Mouse (Mus musculus) urinary bladder, adult 2 months (tissue): ENCODE measurements around the gene Setd4. TPM values are rescaled to one million over a fixed set of nuclear protein-coding genes. Genes with fewer than 3 reads are reported as not detected.
"Not testable (repeated sequence)": the region's sequence is repeated elsewhere in the genome, so short reads cannot be mapped to it uniquely, and the experiment has no call there.

Experiments
- DNase-seq: peaks from one replicate; pipeline ENCODE4 v3.0.0; 2022; ENCODE audit warnings: low spot score
- polyA plus RNA-seq: library from polyadenylated mRNA; depleted of rRNA; stranded (reverse); fragments of >200 nt; gene quantifications from 2 replicates; pipeline ENCODE4 v1.2.3, GENCODE M21; 2012; rRNA removed

Gene Setd4
- polyA plus RNA-seq = 10.3 and 12.7 TPM in 2 replicates

DNA sequence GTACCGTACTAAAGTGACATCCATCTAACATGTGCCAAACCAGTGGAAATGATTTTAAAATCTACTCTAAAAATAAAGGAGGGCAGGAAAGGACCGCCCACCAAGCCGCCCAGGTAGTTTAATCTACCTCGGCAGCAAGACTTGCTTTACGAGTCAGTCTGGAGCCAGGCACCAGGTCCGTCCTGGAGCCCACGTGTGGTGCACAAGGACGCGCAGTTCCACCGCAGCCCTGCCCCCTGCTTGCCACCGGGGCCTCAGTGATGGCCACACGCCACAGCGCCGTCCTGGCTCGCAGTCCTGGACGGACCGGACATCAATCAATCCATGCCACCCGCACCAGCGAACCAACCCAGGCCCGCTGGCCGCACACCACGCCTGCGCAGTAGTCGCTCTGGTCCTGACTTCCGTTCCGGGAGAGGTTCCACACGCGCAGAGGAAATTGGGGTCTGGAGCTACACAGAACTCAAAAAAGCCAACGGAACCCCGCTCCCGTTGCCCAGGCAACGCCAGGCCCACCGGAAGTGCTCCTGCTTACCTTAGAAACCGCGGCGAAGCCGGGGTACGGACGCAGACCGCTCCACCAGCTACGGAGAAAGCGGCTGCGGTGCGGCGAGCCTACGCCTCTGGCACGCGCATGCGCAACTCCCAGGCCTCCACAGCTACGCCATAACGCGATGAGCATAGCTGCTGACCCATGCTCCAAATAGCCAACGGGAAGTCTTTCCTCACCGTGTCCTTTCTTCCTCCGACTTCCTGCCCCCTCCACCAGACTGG lies at the start of gene Setd4:
Gene Setd4, minus strand, starts transcription at position 625 of the 774 bp plus-strand sequence.
- DNase-seq = peak; percentile 93

DNA sequence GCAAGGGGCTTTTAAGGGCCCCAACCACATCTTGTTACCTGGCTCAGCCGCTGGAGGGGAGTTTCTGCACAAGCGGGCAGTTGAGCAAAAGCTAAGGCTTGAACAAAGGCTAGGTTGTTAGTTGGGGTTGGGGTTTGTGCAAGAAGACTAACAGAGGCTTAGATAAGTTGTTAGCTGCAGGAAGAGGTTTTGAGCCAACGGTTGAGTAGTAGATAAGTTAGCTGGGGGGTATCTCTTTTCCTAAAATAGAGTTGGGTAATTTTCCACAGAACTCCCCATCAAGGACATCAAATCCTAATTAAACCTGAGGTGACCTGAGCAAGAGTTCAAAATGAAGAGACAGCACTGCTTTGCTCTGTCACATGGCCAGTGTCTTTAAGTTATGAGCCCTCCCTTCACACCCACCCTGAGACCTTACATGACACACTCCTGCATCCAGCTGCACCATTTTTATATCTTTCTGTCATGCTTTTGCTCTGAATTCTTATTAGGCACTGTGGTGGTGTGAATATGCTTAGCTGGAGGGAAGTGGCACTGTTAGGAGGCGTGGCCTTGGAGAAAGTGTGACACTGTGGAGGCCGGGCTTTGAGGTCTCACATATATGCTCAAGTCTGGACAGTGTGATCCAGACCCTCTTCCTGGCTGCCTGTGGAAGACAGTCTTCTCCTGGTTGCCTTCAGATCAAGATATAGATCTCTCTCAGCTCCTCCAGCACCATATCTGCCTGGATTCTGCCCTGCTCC lies 44.7 kb upstream of the Setd4 start:
- DNase-seq = no peak

DNA sequence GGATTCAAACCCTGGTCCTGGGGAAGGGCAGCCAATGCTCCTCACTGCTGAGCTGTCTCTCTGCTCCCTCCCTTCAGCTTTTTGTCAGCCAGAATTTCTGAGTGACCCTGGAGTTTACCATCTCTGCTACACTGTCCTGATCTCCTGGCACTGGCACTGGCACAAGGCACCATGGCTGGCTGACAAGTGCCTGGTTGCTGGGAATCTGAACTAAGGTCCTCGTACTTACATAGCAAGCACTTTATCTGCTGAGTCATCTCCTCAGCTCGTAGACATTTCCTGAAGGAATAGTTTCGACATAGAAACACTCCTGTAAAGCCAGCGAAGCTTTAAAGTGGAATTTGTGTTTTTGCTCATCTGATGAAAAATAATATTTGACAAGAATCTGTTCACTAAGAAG lies 40.1 kb upstream of the Setd4 start:
- no peak for DNase-seq

DNA sequence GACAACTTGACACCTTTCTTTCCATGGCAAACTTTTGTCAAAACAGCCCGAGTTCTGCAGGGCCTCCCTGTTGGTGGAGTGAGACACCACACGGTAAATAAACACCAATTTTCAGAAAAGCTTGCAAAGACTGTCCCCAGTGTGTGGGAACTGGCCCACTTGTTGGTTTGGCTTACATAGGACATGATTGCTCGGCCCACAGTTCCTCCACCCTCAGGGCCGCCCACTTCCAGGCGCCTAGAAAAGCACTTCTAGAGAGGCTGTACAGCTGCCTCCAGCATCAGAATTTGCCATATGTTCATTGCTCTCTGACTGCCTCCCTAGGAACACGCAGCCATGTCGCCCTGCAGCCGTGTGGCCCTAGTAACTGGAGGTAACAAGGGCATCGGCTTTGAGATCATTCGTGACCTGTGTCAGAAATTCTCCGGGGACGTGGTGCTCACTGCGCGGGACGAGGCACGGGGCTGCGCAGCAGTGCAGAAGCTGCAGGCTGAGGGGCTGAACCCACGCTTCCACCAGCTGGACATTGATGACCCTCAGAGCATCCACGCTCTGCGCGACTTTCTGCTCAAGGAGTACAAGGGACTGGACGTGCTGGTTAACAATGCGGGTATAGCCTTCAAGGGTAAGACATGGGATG lies 24.0 kb upstream of the Setd4 start, which contains the start of gene Gm5678:
Gene Gm5678, plus strand, starts transcription at position 337 of the 640 bp plus-strand sequence.
- DNase-seq = no peak

DNA sequence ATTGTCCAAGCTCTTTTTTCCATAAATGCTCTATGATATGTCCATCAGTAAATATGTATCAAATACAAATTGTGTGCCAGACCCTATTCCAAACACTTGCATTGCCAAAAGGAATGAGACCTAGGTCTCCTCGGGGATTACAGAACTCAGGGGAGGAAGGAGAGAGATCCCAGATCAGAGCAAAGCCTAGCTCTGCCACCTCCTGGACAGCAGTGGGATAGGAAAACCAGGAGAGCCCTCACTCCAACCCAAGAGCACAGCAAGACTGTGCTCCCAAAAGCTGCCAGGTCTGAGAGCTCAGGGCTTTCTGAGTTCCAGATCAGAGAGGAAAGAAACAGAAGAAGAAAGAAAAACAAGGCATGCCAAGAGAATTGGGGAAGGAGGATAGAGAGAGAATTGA lies 22.9 kb upstream of the Setd4 start:
- no peak for DNase-seq

DNA sequence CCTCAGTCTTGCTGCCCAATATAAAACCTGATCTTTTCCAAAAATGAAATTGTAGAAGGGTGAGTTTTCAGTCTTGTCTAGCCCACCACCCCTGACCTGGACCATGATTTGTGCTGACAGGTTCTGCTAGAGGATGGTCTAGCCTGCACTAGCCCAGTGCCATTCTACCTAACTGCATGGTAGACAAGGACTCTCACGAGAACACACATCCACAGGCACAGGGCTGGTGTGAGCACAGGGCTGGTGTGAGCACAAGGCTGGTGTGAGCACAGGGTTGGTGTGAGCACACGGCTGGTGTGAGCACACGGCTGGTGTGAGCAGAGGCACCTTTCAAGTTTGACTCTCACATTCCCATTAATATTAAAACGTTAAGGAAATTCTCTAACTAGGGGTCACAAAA lies 20.8 kb upstream of the Setd4 start:
- DNase-seq = no peak

DNA sequence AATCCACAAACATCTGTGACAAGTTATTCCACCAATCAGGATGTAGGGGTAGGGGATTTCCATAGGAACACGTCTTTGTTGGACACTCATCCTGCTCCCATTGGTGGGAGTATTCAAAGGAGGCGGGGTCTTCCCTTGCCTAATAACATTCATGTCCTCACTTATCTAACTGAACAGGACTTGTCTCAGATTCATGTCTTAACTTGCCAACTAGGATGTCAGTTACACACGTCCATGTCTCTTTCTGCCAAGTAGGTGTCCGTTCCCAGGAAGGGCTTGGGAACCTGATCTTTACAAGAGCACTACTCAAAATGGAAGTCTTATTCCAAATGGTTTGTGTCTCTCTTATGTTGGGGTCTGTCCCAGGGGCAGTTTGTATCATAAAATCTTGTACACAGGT lies 19.9 kb upstream of the Setd4 start:
- not testable (repeated sequence) for DNase-seq

DNA sequence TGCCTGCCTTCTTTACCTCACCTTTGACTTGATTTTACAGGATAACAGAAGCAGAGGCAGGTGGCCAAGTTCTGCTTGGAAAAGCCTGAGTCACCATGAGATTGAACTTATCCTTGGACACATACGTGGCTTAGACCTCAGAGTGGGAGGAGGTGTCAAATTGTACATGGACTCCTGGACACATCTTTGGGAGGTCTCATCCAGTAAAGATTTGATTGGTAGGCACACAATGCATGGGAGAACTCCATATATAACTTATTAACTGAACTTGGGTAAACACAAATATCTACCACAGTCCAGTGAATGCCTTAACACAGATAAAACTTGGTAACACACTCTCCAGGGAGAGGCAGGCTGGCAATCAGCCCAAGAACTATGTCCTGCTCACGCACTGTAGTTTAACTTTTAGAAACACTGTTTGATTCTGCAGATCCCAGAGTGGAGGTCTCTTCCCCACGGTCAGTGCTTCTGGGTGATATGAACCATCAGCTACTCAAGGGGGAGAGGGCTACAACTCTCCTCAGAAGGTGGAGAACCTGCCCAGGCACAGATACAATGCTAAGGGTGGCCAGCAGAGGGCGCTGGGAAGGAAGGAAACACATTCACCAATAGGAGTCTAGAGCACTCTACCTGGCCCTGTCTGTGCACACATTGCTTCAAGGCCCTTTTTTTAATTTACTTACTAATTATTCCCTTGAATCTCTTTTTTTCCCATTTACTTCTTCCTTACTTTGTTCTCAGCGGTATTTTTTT lies 11.4 kb upstream of the Setd4 start:
- peak; percentile 53 for DNase-seq

DNA sequence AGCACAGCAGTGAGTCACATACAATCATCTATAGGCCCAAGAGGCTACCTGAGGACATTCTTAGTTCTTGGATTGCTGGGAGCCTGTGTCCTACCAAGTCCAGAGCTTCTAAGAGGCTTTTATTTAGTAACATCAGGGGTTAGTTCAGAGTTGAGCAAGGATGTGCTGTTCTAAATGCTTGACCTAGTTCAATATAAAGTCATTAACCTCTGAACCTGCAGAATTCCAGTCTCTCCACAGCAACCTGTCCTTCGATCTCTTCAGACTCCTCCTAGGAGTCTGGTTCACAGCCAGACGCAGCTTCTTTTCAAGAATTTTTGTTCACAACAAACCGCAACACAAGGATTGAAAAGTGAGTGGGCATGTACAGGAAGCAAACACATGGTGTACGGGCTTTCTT lies 7.1 kb upstream of the Setd4 start:
- no peak for DNase-seq

DNA sequence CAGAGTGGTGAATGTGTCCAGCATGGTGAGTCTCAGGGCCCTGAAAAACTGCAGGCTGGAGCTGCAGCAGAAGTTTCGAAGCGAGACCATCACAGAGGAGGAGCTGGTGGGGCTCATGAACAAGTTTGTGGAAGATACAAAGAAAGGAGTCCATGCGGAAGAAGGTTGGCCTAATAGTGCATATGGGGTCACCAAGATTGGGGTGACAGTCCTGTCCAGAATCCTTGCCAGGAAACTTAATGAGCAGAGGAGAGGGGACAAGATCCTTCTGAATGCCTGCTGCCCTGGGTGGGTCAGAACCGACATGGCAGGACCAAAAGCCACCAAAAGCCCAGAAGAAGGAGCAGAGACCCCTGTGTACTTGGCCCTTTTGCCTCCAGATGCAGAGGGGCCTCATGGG lies 5.9 kb upstream of the Setd4 start:
- DNase-seq = no peak

DNA sequence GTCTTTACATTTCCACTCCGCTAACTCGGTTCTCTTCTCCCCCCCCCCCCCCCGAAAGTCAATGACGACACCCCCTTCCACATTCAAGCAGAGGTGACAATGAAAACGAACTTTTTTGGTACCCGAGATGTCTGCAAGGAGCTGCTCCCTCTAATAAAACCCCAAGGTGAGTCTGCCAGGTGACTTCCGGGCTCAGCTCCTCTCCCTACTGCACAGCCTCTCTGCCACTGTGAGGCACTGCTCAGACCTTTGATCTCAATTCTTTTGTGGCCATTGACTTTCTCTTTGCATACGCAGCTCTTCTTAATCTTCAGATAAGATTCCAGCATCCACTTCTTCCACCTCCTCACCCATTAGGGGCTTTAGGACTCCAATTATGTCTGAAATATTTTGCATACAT lies 4.9 kb upstream of the Setd4 start:
- DNase-seq = no peak

DNA sequence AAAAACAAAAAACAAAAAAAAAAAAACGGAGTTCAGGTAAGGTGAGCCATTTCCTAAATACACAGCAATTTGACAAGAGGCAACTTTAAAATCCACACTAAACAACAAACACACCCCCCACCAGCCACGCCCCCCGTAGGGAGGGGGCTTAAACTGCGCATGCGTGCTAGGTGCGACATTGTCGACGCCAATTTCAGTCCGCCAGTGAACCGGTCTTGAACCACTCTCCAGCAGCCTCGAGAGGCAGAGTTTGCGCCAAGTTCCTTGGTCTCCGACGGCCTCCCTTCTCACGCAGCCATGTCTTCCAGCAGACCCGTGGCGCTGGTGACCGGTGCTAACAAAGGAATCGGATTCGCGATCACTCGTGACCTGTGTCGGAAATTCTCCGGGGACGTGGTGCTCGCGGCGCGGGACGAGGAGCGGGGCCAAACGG lies 3.8 kb upstream of the Setd4 start:
- peak; percentile 58 for DNase-seq

DNA sequence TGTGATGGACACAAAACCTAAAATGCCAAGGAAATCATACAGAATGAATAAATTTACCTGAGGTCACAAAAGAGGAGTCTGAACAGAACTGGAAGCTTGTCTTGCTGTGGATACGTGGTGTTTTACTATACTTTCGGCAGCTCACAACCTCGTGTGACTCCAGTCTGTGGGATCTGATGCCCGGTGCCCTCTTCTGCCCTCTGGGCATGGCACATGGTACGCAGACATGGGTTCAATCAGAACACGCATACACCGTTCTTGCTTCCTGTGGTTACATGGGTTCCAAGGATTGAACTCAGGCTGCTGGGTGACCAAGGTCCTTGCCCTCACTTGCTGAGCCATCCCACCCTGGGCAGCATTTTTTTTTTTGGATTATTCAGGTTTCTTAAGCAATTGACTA lies 2.3 kb upstream of the Setd4 start:
- DNase-seq = no peak

DNA sequence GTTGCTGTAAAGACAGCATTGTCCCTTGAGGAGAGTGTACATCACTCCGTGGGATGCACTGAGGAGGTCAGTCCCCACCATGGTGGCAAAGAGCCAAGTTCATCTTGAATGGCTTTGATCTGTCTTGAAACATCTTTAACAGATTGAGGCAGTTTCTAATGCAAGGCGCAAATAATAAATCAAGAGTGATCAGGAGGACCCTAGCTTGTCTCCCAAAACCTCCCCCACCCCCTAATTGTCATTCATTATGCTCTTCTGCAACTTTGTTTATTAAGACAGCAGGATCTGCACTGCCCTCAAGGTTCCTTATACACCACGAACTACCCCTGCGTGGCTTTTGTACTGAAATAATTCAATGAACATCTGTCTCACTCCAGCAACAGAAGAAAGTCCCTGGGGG lies 1.7 kb upstream of the Setd4 start, which contains the start of gene Cbr1:
Gene Cbr1, plus strand, starts transcription at position 301 of the 400 bp plus-strand sequence.
- no peak for DNase-seq

DNA sequence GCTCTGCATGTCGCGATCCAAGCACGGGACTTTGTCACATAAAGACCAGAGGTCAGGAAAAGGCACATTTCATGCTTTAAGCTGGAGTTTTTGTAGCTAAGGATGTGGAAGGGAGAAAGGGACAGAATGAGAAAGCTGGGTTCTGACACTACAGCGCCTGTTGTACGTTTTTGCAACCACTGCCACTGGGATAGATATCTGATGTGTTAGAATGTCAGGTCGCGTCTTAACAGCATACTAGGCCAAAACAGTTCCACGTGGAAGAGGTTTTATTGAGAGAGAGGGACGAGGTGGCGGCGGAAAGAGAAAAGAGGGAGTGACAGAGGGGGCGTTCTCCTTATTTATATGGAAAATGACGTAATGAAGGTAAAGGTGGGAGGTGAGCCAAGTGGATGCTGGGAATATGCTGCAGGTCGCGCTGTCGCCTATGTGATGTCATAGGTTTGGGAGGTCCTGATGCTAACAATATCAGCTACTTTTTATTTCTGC lies 662 bp upstream of the Setd4 start:
- no peak for DNase-seq

DNA sequence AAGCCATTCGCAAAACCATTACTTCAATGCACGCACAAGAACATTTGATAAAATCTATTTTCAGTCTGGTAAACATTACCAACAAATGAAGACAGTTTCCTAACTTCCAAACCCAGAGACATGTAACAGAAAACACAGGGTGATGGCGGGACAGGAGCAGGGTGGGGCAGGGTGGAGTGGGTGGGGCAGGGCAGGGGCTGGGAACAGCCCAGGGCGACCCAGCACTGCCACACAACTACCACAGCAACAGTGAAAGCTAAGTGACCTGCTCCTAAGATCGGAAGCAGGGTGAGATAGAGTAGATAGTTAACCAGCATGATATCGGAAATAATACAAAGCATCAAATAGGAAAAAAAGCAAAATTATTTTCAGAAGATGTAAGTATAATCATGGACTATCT lies 4.4 kb downstream of the Setd4 start:
- no peak for DNase-seq

DNA sequence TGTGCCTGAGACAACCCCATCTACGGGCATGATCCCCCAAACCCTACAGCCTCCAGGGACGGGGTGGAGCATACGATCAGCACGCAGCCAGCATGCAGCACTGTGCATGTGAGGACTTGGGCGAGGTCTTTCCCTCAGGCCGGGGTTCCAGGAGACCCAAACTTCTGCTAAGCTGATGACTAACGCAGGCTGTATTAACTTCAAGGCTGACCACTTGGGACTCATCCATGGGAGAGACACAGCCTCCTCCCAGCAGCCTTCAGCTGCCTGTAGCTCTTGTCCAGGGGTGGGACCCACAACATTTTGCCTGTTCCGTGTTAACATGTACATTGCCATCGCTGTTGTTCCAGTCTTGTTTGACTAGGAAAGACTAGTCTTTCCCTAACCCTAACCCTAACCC lies 6.3 kb downstream of the Setd4 start:
- DNase-seq = no peak

DNA sequence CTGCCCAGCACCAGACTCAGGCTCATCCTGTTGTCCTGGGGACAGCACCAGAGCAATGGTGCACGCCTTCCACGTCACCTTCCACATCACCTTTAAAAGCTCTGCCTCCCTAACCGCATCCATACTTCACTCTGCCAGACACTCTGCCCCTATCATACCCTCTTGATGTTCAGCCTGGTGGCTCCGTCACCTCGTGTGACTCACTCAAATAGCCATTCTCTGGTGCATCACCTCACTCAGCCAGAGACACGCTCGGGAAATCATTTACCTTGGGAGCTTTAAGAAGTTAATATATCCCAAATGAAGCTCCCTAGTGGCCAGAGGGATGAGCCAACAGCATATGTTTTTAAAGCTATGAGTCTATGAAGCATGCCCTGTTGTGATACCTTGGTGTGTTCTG lies 7.1 kb downstream of the Setd4 start:
- DNase-seq = no peak

DNA sequence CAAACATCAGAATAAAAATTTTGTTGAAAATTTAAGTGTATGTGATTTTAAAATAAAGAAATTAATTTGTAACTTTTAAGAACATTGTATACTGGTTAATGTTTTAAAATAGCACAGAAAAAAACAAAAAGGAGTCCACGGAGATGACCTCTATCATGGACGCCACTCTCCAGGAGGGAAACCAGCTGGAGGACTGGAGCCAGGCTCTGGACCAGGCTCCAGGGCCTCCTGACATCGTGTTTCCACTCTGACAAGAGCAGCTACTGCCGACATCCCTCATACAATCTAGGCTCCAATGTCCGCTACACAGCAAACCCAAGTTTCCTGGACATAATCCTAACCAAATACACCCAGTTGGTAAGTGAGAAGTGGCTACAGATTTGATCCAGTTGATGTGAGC lies 8.1 kb downstream of the Setd4 start:
- DNase-seq = no peak

DNA sequence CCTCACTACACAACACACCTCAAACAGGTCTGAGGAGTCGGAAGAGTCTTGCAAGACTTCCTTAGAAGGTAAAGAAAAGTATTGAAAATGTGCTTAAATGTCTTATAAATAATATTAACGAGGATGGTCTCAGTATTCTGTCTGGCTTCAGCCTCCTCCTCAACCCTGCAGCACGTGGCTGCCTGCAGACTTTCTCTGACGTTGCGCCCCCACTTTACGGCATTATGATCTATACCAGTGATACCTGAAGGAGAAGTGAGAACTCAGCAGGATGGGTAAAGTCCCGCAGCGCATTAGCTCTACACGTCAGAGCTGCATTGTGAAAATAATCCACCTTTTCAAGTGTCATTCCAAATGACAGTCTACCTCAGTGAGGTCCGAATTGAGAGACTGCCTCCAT lies 9.4 kb downstream of the Setd4 start:
- DNase-seq = no peak

DNA sequence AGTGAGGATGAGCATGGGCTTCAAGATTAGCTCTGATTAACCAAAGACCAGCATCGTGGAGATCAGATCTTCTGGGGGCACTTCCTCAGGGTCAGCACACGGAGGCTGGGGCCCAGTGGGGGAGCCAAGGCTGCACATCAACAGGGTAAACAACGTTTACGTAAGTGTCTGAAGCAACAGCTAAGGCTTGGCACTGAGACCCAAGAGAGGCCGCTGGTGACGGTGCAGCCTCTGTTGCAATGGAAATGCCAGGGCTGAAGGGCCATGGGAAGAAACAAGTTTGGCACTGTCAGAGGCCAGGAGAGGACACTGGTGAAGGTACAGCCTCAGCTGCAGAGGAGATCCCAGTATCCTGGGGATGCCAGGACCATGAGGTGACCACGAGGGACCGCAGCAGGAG lies 10.5 kb downstream of the Setd4 start:
- no peak for DNase-seq

DNA sequence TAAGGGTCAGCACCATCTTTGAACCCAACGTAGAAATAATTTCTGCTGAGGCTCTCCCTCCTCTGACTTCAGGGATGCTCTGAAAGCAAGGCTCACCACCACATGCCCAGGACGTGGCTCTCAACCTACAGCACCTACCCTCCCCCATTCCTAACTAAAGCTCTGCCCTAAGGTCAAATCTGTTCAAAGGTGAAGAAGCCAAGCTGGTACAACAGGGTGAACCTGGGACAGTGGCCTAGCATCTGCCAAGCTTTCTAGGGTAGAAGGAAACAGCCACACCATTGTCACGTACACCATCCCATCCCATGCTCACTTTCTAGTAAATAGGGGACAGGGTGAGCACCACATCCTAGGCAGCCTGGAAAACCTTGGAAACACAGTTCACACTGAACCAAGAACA lies 11.2 kb downstream of the Setd4 start:
- DNase-seq = no peak
